Mouse (Mus musculus) stomach, postnatal 0 days (tissue): ENCODE measurements around the gene Shank3.

ENCODE experiments used
- CTCF ChIP-seq: IDR thresholded peaks from 2 replicates; pipeline ENCODE4 v1.5.1; 2016; ENCODE audit warnings: antibody characterized with exemption, low read depth, mild to moderate bottlenecking, moderate library complexity
- EP300 ChIP-seq: optimal IDR thresholded peaks from 2 replicates; pipeline ENCODE3; 2016; ENCODE audit warnings: antibody characterized with exemption

- no peak for TF ChIP-seq EP300
- TF ChIP-seq CTCF: no peak
Measured at GRCm38 (mm10) chr15:89551733-89552132, 52.3 kb downstream of the Shank3 start.
